Mouse (Mus musculus) ES-Bruce4 (cell line): Measurements from ENCODE around the gene Nelfe.

Experiments used
- CTCF ChIP-seq: IDR thresholded peaks from one replicate; pipeline ENCODE4 v1.8.1; 2011; ENCODE audit warnings: low read depth, low read length
- EP300 ChIP-seq: IDR thresholded peaks from 2 replicates; pipeline ENCODE4 v1.6.1; 2011; ENCODE audit warnings: low read depth, low read length; ENCODE audit not compliant: insufficient read depth
- POLR2A ChIP-seq: IDR thresholded peaks from one replicate; pipeline ENCODE4 v1.8.1; 2011; ENCODE audit warnings: low read length; ENCODE audit not compliant: insufficient read depth

GRCm38 (mm10) chr17:34853511-34853910 lies 3.3 kb downstream of the Nelfe start:
- TF ChIP-seq CTCF (no peak), EP300 (no peak), POLR2A (no peak)
